Mouse (Mus musculus): ENCODE measurements around the gene Kif7. TPM values are rescaled to one million over a fixed set of nuclear protein-coding genes. Genes with fewer than 3 reads are reported as not detected.

Gene Kif7
- polyA plus RNA-seq, 1 experiment from 2014 or later: 6.9 TPM

- Histone ChIP-seq H3K4me3 (peak within 1 kb of the TSS; percentile 93), H3K4me1 (peaks cover 30% of the 10 kb centered on the region), H3K4me2 (replicated peaks) (peak within 1 kb of the TSS; percentile 97), H3K27me3 (no peaks in the 10 kb centered on the region), H3K9me3 (no peaks in the 10 kb centered on the region), H3K9ac (peak within 1 kb of the TSS; percentile 89), H3K27ac (no peak within 1 kb of the TSS), H3K36me3 (no peaks in the 10 kb centered on the region; the same call in 1 of the 2 replicates)
- peak; percentile 100 for ATAC-seq (ENCODE audit: low FRiP score, low read depth)
- under 1% methylated on average over 39 of the region's 39 CpGs for WGBS
These were observed 55.8 kb downstream of the Kif7 start, which contains the start of gene Ticrr for GRCm38 (mm10) chr7:79659578-79660290. TSS of gene Ticrr (plus strand) at chr7:79660196.

GRCm38 (mm10) chr7:79654586-79654985, 60.9 kb downstream of the Kif7 start:
- H3K27me3 ChIP-seq: no peaks in the 10 kb centered on the region
- no peak overlapping the region for H3K4me2 ChIP-seq (replicated peaks)
- no peak overlapping the region for H3K27ac ChIP-seq
- H3K9ac ChIP-seq: no peak overlapping the region
- 59% methylated on average over 1 of the region's 1 CpGs for WGBS
- H3K4me3 ChIP-seq: no peak overlapping the region
- ATAC-seq (ENCODE audit: low FRiP score, low read depth): no peak
- H3K36me3 ChIP-seq: no peaks in the 10 kb centered on the region
- H3K9me3 ChIP-seq: no peaks in the 10 kb centered on the region
- no peaks in the 10 kb centered on the region for H3K4me1 ChIP-seq

- H3K9ac ChIP-seq: no peak overlapping the region
- no peaks in the 10 kb centered on the region for H3K27me3 ChIP-seq
- H3K4me1 ChIP-seq: no peaks in the 10 kb centered on the region
- no peak overlapping the region for H3K4me3 ChIP-seq
- no peak overlapping the region for H3K27ac ChIP-seq
- no peaks in the 10 kb centered on the region for H3K36me3 ChIP-seq
- no peaks in the 10 kb centered on the region for H3K9me3 ChIP-seq
- 86% methylated on average over 1 of the region's 1 CpGs for WGBS
- H3K4me2 ChIP-seq (replicated peaks): no peak overlapping the region
- ATAC-seq (ENCODE audit: low FRiP score, low read depth): no peak
These were observed 61.3 kb downstream of the Kif7 start for GRCm38 (mm10) chr7:79654185-79654584.

GRCm38 (mm10) chr7:79649005-79649404, 66.5 kb downstream of the Kif7 start:
- H3K36me3 ChIP-seq: no peaks in the 10 kb centered on the region
- no peak overlapping the region for H3K9ac ChIP-seq
- no peaks in the 10 kb centered on the region for H3K4me1 ChIP-seq
- no peak overlapping the region for H3K27ac ChIP-seq
- no peaks in the 10 kb centered on the region for H3K9me3 ChIP-seq
- H3K4me2 ChIP-seq (replicated peaks): no peak overlapping the region
- ATAC-seq (ENCODE audit: low FRiP score, low read depth): no peak
- no peak overlapping the region for H3K4me3 ChIP-seq
- H3K27me3 ChIP-seq: peaks cover 3% of the 10 kb centered on the region; the same call in 1 of the 2 replicates
- 10% methylated on average over 3 of the region's 3 CpGs for WGBS

Other genes with a start within 250 kb of the Kif7 start
- 32.9 and 35.3 TPM in 2 replicates for gene Polg, start 249.4 kb downstream of the Kif7 start, polyA plus RNA-seq (2015; fragmentation: Nextera tagmentation; extraction: Ambion mirVana)
- not detected in 2 replicates for gene Rhcg, start 98.1 kb downstream of the Kif7 start, polyA plus RNA-seq (2015; fragmentation: Nextera tagmentation; extraction: Ambion mirVana)
- gene Ticrr, start 55.5 kb downstream of the Kif7 start, polyA plus RNA-seq (2015; fragmentation: Nextera tagmentation; extraction: Ambion mirVana): 9.1 and 9.7 TPM in 2 replicates
- not detected in 2 replicates for gene Plin1, start 17.2 kb upstream of the Kif7 start, polyA plus RNA-seq (2015; fragmentation: Nextera tagmentation; extraction: Ambion mirVana)
- gene Pex11a, start 27.4 kb upstream of the Kif7 start, polyA plus RNA-seq (2015; fragmentation: Nextera tagmentation; extraction: Ambion mirVana): 9.9 and 11.7 TPM in 2 replicates
- 0.11 and 0.27 TPM in 2 replicates for gene Wdr93, start 27.4 kb upstream of the Kif7 start, polyA plus RNA-seq (2015; fragmentation: Nextera tagmentation; extraction: Ambion mirVana)
- not detected in 2 replicates for gene Mesp1, start 78.1 kb upstream of the Kif7 start, polyA plus RNA-seq (2015; fragmentation: Nextera tagmentation; extraction: Ambion mirVana)
- 0.19 and 0.22 TPM in 2 replicates for gene Mesp2, start 95.0 kb upstream of the Kif7 start, polyA plus RNA-seq (2015; fragmentation: Nextera tagmentation; extraction: Ambion mirVana)
- 15.2 and 18.4 TPM in 2 replicates for gene Anpep, start 145.3 kb upstream of the Kif7 start, polyA plus RNA-seq (2015; fragmentation: Nextera tagmentation; extraction: Ambion mirVana)
- gene Ap3s2, start 204.9 kb upstream of the Kif7 start, polyA plus RNA-seq (2015; fragmentation: Nextera tagmentation; extraction: Ambion mirVana): 31.6 and 32.6 TPM in 2 replicates
- 18.8 and 20.3 TPM in 2 replicates for gene Arpin, start 219.6 kb upstream of the Kif7 start, polyA plus RNA-seq (2015; fragmentation: Nextera tagmentation; extraction: Ambion mirVana)